ENCODE assay signal across 8 mouse cellular contexts in the genomic region with DNA sequence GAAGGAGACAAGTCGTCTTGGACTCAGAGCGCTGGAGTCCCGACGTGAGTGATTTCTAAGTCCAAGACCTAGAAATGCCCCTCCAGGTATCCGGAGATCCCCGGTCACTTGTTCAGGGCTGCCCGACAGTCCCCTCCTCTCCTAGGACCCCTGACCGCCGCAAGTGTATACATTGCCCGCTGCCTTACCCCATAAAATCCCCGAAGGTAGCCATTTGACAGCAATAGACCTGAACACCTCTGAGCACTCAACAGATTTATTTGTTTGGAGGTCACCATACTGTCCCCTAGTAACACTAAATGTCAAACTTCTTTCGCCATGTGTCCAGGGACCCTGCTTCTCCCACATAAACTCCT. TPM values are rescaled to one million over a fixed set of nuclear protein-coding genes. Genes with fewer than 3 reads are reported as not detected.
A peak's percentile ranks its signal among the peaks of the same experiment; 100 is the strongest.
DNase-seq lines count a peak whose midpoint lies in the region; ATAC-seq and TF ChIP-seq lines count a peak whose summit lies in the region.

No protein-coding gene starts in this region.

- H3K9ac ChIP-seq in heart, embryonic 16.5 days (ENCODE audit: low read length) = peak overlapping the region; percentile 71
- H3K9ac ChIP-seq in hindbrain, embryonic 13.5 days = 0 out of 2 replicates have a peak overlapping the region, but pooled peaks have one; percentile 39
- no peak overlapping the region; the same call in 1 of the 2 replicates for H3K9ac ChIP-seq in midbrain, embryonic 13.5 days (replicated peaks)

- no peak for TF ChIP-seq POLR2A in bone marrow macrophage, adult 2 months (IDR thresholded peaks at IDR 0.05; ENCODE audit: borderline replicate concordance, low read depth, low read length)

- no peak for DNase-seq in heart, adult 11 months
- DNase-seq in ovary, postnatal 36 days (ENCODE audit: low spot score) = no peak
- DNase-seq in testis, postnatal 14 days (ENCODE audit: low spot score) = no peak
- no peak for DNase-seq in thymus, postnatal 14 days

- H3K36me3 ChIP-seq in heart, embryonic 16.5 days (ENCODE audit: control insufficient read depth, insufficient read depth) = no peaks in the 10 kb centered on the region
- H3K36me3 ChIP-seq in hindbrain, embryonic 13.5 days = no peaks in the 10 kb centered on the region
- H3K36me3 ChIP-seq in midbrain, embryonic 13.5 days = no peaks in the 10 kb centered on the region

- TF ChIP-seq CTCF in bone marrow macrophage, adult 2 months (IDR thresholded peaks at IDR 0.05; ENCODE audit: low read depth, low read length) = no peak

- no peaks in the 10 kb centered on the region for H3K9me3 ChIP-seq in heart, embryonic 16.5 days (replicated peaks; ENCODE audit: control insufficient read depth, low read length)
- H3K9me3 ChIP-seq in hindbrain, embryonic 13.5 days = no peaks in the 10 kb centered on the region
- no peaks in the 10 kb centered on the region for H3K9me3 ChIP-seq in midbrain, embryonic 13.5 days

- ATAC-seq in heart, embryonic 16.5 days (replicated peaks; ENCODE audit: extremely low read depth, insufficient read depth, low FRiP score) = no peak
- peak; percentile 65; the same call in 1 of the 2 replicates for ATAC-seq in hindbrain, embryonic 13.5 days (ENCODE audit: low FRiP score)
- ATAC-seq in midbrain, embryonic 13.5 days = peak; percentile 69; the same call in 1 of the 2 replicates

- no peaks in the 10 kb centered on the region; the same call in 1 of the 2 replicates for H3K27me3 ChIP-seq in heart, embryonic 16.5 days (ENCODE audit: control insufficient read depth, insufficient read depth, low read length)
- H3K27me3 ChIP-seq in hindbrain, embryonic 13.5 days = 0 out of 2 replicates have a peak, but pooled peaks cover under 1% of the 10 kb centered on the region
- no peaks in the 10 kb centered on the region for H3K27me3 ChIP-seq in midbrain, embryonic 13.5 days

- H3K4me2 ChIP-seq in heart, embryonic 16.5 days (ENCODE audit: low read depth, low read length) = peak overlapping the region; percentile 62
- peak overlapping the region; percentile 48 for H3K4me2 ChIP-seq in hindbrain, embryonic 13.5 days
- H3K4me2 ChIP-seq in midbrain, embryonic 13.5 days (replicated peaks) = peak overlapping the region; percentile 49

- WGBS in heart, embryonic 16.5 days = 31% methylated on average over 12 of the region's 12 CpGs
- 21% methylated on average over 12 of the region's 12 CpGs for WGBS in hindbrain, embryonic 13.5 days
- 32% methylated on average over 12 of the region's 12 CpGs for WGBS in midbrain, embryonic 13.5 days

- 0 out of 2 replicates have a peak, but pooled peaks cover under 1% of the 10 kb centered on the region for H3K4me1 ChIP-seq in heart, embryonic 16.5 days (ENCODE audit: control insufficient read depth, insufficient read depth, low read length)
- no peaks in the 10 kb centered on the region; the same call in 1 of the 2 replicates for H3K4me1 ChIP-seq in bone marrow macrophage, adult 2 months (ENCODE audit: control insufficient read depth, insufficient read depth, low read length)
- H3K4me1 ChIP-seq in hindbrain, embryonic 13.5 days (replicated peaks) = no peaks in the 10 kb centered on the region
- no peaks in the 10 kb centered on the region for H3K4me1 ChIP-seq in midbrain, embryonic 13.5 days (replicated peaks)

- no peak overlapping the region for H3K27ac ChIP-seq in heart, embryonic 16.5 days (ENCODE audit: low read length)
- H3K27ac ChIP-seq in bone marrow macrophage, adult 2 months (ENCODE audit: insufficient read depth, low read depth, low read length) = no peak overlapping the region
- no peak overlapping the region for H3K27ac ChIP-seq in hindbrain, embryonic 13.5 days
- no peak overlapping the region for H3K27ac ChIP-seq in midbrain, embryonic 13.5 days

- peak overlapping the region; percentile 47 for H3K4me3 ChIP-seq in heart, embryonic 16.5 days (ENCODE audit: low read length)
- H3K4me3 ChIP-seq in bone marrow macrophage, adult 2 months (ENCODE audit: insufficient read depth, low read length) = peak overlapping the region; percentile 30; the same call in 1 of the 2 replicates
- H3K4me3 ChIP-seq in hindbrain, embryonic 13.5 days = peak overlapping the region; percentile 28
- peak overlapping the region; percentile 28 for H3K4me3 ChIP-seq in midbrain, embryonic 13.5 days (replicated peaks)

RNA-seq across cellular contexts. Expression of gene Magix, which starts 1.0 kb away (rescaled TPM):
- polyA plus RNA-seq in heart, embryonic 16.5 days (2015; fragmentation: Nextera tagmentation; extraction: Ambion mirVana) = 0.60 and 1.1 TPM in 2 replicates
- not detected in 2 replicates for polyA plus RNA-seq in bone marrow macrophage, adult 2 months (2012; ENCODE audit: insufficient read depth, insufficient read length, missing spikeins)
- 0.09 TPM in 1 of 2 replicates, not detected in the other for polyA plus RNA-seq in hindbrain, embryonic 13.5 days (2015; fragmentation: Nextera tagmentation; extraction: Ambion mirVana)
- polyA plus RNA-seq in midbrain, embryonic 13.5 days (2015; fragmentation: Nextera tagmentation; extraction: Ambion mirVana) = 0.06 and 0.09 TPM in 2 replicates

RNA-seq across cellular contexts. Expression of gene Plp2, which starts 8.8 kb away (rescaled TPM):
- polyA plus RNA-seq in heart, embryonic 16.5 days (2015; fragmentation: Nextera tagmentation; extraction: Ambion mirVana) = 142 and 150 TPM in 2 replicates
- polyA plus RNA-seq in bone marrow macrophage, adult 2 months (2012; ENCODE audit: insufficient read depth, insufficient read length, missing spikeins) = 448 and 491 TPM in 2 replicates
- polyA plus RNA-seq in hindbrain, embryonic 13.5 days (2015; fragmentation: Nextera tagmentation; extraction: Ambion mirVana) = 23.8 and 25.1 TPM in 2 replicates
- 20.3 and 22.2 TPM in 2 replicates for polyA plus RNA-seq in midbrain, embryonic 13.5 days (2015; fragmentation: Nextera tagmentation; extraction: Ambion mirVana)

RNA-seq across cellular contexts. Expression of gene Gpkow, which starts 16.9 kb away (rescaled TPM):
- 33.2 and 33.5 TPM in 2 replicates for polyA plus RNA-seq in heart, embryonic 16.5 days (2015; fragmentation: Nextera tagmentation; extraction: Ambion mirVana)
- 27.2 and 28.7 TPM in 2 replicates for polyA plus RNA-seq in bone marrow macrophage, adult 2 months (2012; ENCODE audit: insufficient read depth, insufficient read length, missing spikeins)
- polyA plus RNA-seq in hindbrain, embryonic 13.5 days (2015; fragmentation: Nextera tagmentation; extraction: Ambion mirVana) = 43.0 and 46.3 TPM in 2 replicates
- polyA plus RNA-seq in midbrain, embryonic 13.5 days (2015; fragmentation: Nextera tagmentation; extraction: Ambion mirVana) = 45.1 and 45.6 TPM in 2 replicates

RNA-seq across cellular contexts. Expression of gene Prickle3, which starts 23.0 kb away (rescaled TPM):
- polyA plus RNA-seq in heart, embryonic 16.5 days (2015; fragmentation: Nextera tagmentation; extraction: Ambion mirVana) = 10.0 and 10.5 TPM in 2 replicates
- polyA plus RNA-seq in bone marrow macrophage, adult 2 months (2012; ENCODE audit: insufficient read depth, insufficient read length, missing spikeins) = 9.3 and 10.0 TPM in 2 replicates
- polyA plus RNA-seq in hindbrain, embryonic 13.5 days (2015; fragmentation: Nextera tagmentation; extraction: Ambion mirVana) = 1.4 and 1.8 TPM in 2 replicates
- polyA plus RNA-seq in midbrain, embryonic 13.5 days (2015; fragmentation: Nextera tagmentation; extraction: Ambion mirVana) = 1.1 and 1.2 TPM in 2 replicates

RNA-seq across cellular contexts. Expression of gene Wdr45, which starts 34.1 kb away (rescaled TPM):
- polyA plus RNA-seq in heart, embryonic 16.5 days (2015; fragmentation: Nextera tagmentation; extraction: Ambion mirVana) = 31.5 and 35.3 TPM in 2 replicates
- 61.9 and 68.8 TPM in 2 replicates for polyA plus RNA-seq in bone marrow macrophage, adult 2 months (2012; ENCODE audit: insufficient read depth, insufficient read length, missing spikeins)
- polyA plus RNA-seq in hindbrain, embryonic 13.5 days (2015; fragmentation: Nextera tagmentation; extraction: Ambion mirVana) = 32.2 and 32.4 TPM in 2 replicates
- 31.8 and 34.9 TPM in 2 replicates for polyA plus RNA-seq in midbrain, embryonic 13.5 days (2015; fragmentation: Nextera tagmentation; extraction: Ambion mirVana)
